Mouse (Mus musculus) heart, postnatal 14 days (tissue): ENCODE measurements at regions not wholly inside any gene's neighbourhood (a gene's known extent, or its start where the extent isn't known, plus 50 kb on each side); places are given as distances from the start of the nearest gene placed in this dataset.

Source experiments
- DNase-seq, 2 experiments: peaks; one replicate each; pipeline ENCODE4 v3.0.0; 2021 to 2022
- intact Hi-C: fragments of 180-260 bp; cut with DNase I; formaldehyde crosslinking; loops from one replicate; pipeline ENCODE4 v1.15.1; 2025

- no peak for DNase-seq
- intact Hi-C loops = no loop called here
These were observed 61.5 kb upstream of the Cpsf6 start for GRCm38 (mm10) chr10:117441121-117441978.

GRCm38 (mm10) chr10:117440225-117440976 lies 60.6 kb upstream of the Cpsf6 start:
- intact Hi-C loops = no loop called here
- no peak for DNase-seq

- intact Hi-C loops = loop anchor here (5.0 kb wide), 3 partner anchors 102 to 212 kb away; no protein-coding TSS in a partner anchor
- DNase-seq = no peak
These were observed 59.6 kb upstream of the Cpsf6 start for GRCm38 (mm10) chr10:117439206-117440110.

- intact Hi-C loops = loop anchor here (5.0 kb wide), 3 partner anchors 101 to 211 kb away; no protein-coding TSS in a partner anchor
- no peak for DNase-seq
These were observed 58.9 kb upstream of the Cpsf6 start for GRCm38 (mm10) chr10:117438614-117439193.

DNA sequence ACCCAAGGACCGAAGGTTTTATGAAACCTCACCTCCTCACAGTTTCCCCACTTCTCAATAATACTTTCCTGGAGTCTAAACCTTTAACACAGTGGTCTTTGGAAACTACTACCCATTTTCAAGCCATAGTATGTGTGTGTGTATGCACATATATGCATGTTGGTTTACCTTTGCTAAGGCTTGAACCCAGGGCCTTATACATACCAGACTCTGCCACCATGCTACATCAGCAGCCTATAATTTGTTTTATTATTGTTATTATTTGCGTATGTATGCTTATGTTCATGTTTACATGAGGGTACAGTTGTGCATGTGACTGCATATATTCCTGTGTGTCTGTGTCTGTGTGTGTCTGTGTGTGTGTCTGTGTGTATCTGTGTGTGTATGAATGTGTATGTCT lies 58.2 kb upstream of the Cpsf6 start:
- intact Hi-C loops = loop anchor here (2.0 to 5.0 kb wide), 4 partner anchors 75 to 211 kb away; no protein-coding TSS in a partner anchor

GRCm38 (mm10) chr10:117436875-117437715 lies 57.3 kb upstream of the Cpsf6 start:
- intact Hi-C loops = loop anchor here (2.0 to 5.0 kb wide), 4 partner anchors 74 to 210 kb away; no protein-coding TSS in a partner anchor
- DNase-seq = peak; percentile 23 to 53

More for the DNA sequence above, 58.2 kb upstream of the Cpsf6 start:
- no peak for DNase-seq

GRCm38 (mm10) chr10:117436308-117436874 lies 56.6 kb upstream of the Cpsf6 start:
- intact Hi-C loops = loop anchor here (2.0 to 5.0 kb wide), 4 partner anchors 74 to 209 kb away; no protein-coding TSS in a partner anchor
- no peak for DNase-seq

- intact Hi-C loops = loop anchor here (2.0 to 5.0 kb wide), 4 partner anchors 73 to 208 kb away; no protein-coding TSS in a partner anchor
- DNase-seq = no peak
These were observed 55.9 kb upstream of the Cpsf6 start for GRCm38 (mm10) chr10:117435734-117436121.

DNA sequence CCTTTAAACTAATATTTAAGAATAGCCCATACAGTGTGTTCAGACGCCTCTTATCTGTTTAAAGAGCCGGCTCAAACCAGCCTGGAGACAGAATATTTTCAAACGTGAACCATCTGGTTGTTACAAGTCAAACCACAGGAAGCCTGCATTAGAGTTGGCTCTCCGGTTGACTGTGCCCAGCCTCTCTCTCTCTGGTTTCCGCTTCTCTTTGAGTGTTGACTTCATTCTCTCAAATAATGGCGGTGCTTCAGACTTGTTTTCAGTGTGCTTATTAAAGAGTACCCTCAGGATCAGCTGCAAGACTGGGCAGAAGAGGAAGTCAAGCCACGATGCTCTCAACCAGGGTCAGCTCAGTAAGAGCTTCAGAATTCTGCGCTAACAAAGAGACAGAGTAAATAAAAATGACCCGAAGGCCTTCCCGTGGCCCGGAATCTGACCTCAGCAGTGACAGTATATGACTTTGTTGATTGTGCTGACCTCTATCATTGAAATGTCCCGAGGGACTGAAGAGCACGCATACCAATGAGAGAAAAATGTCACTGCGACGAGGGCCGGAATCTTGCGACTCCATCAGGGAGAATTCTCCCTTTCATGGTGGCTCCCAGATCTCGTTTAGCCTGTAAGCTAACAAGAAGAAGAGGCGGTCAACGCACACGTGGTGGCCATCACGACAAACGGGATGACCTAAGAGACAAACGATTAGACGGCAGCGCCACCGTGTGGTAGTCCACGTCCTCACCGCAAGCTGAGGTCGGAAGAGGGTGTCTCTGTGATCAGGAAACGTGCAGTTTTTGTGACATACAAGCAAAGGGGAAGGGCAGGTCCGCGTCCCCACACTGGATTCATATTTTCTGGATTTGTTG lies 55.3 kb upstream of the Cpsf6 start:
- peak; percentile 90 to 94 for DNase-seq
- intact Hi-C loops = loop anchor here (5.0 kb wide), 3 partner anchors 98 to 208 kb away; no protein-coding TSS in a partner anchor

DNA sequence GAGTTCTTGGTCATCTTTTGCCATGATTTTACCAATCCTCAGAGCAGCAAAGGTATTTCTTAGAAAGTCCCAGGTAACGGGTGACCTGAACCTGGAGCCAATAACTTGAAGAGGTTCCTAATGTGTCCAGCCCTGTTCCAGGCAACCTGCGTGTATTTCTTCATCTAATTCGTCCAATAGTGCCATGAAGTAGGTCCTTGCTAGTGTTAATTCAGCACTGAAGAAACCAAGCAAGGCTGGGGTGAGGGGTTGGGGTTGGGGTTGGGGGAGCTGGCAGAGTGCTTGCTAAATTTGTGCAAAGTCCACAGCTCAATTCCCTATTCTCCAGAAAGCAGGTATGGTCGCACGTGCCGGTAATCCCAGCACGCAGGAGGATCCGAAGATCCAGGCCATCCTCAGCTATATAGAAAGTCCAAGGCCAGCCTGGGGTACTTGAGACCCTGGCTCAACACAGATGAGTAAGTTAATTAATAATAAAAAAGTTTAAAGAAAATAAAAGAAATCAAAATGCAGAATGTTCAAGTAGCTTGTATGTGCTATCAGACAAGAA lies 54.6 kb upstream of the Cpsf6 start:
- intact Hi-C loops = no loop called here
- DNase-seq = no peak

DNA sequence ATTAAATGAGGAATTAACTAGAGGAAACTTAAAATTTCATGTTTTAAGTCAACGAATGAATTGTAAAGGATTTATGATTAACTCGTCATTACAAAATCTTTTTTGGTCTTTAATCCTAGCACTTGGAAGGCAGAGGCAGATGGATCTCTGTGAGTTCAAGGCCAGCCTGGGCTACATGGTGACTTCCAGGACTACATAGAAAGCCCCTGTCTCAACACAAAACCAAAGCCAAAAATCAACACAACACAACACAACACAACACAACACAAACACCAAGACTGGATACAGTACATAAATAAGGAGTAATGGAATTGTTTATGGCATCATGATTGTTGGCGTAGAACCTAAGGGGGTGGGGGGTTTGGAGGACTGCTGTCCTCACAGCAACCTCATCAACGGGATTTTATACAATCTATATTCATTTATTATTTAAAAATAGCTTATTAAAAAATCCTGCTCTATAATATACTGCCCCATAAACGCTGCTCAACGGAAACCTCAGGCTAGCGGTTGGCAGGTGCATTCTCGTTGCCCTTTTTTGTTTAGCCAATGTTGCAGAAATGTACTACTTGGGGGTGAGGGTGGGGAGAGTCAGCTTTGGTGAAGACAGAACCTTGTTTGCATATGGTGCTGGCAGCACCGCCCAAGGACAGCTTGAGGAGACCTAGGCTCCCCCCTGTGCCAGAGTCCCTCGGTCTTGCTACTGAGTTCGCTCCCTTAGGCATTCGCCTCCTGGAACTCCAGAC lies 53.9 kb upstream of the Cpsf6 start:
- no peak for DNase-seq
- intact Hi-C loops = no loop called here

GRCm38 (mm10) chr10:117432871-117433546 lies 53.2 kb upstream of the Cpsf6 start:
- intact Hi-C loops = no loop called here
- DNase-seq = no peak

DNA sequence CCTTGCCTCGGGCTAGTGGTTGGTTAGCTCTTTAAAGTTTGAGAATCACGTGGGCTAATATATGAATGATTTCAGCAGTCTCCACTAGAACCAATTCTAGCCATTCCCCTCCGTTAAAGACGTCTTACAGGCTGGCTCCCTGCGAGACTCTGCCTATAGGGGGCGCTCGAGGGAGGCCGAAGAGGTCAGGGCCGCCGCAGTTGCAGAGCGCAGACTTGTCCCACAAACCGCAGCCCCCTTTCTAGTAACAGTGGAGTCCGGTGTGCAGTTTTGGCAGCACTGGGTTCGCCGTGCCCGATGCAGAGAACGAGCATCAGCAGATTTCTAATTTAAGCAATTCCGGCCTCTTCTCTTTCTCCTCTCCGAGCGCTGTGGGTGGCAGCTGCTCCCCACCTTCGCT lies 52.6 kb upstream of the Cpsf6 start:
- intact Hi-C loops = no loop called here
- peak; percentile 72 to 85 for DNase-seq

DNA sequence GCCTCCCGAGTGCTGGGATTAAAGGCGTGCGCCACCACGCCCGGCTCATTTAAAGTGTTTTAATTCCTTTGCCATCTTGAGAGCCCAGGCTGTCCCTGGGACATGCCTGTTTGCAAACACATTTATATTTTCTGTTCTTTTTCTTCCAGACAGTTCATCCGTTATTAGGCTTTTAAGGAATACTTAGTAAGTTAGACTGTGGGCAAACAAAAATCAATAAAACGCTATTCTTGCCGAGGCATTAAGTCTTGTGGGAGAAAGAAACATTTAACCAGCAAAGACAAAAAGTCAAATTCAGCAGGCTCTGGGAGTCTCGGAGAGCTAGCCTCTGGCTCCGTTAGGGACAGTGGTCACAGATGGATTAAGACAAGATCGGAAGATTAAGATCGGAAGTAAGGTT lies 52.0 kb upstream of the Cpsf6 start:
- intact Hi-C loops = no loop called here
- no peak for DNase-seq

GRCm38 (mm10) chr10:117431086-117431619 lies 51.3 kb upstream of the Cpsf6 start:
- no peak for DNase-seq
- intact Hi-C loops = no loop called here
